In genomic region chr1:180889841-180890240, GRCm38 (mm10) we compare ENCODE assay signal across 11 mouse cellular contexts. TPM values are rescaled to one million over a fixed set of nuclear protein-coding genes. Genes with fewer than 3 reads are reported as not detected.
DNase-seq lines count a peak whose midpoint lies in the region; TF ChIP-seq lines count a peak whose summit lies in the region.
"Had no signal": no experiment of that assay in that cellular context is flagged by ENCODE, and none has a peak within 500 bp of the region (broad histone marks: within the 10 kb centered on the region; RNA-seq: fewer than 3 reads in every experiment).

No protein-coding gene starts in this region.

- H3K36me3 ChIP-seq in ES-E14 (ENCODE audit: control insufficient read depth, insufficient read depth, low read length, poor library complexity, severe bottlenecking), result no peaks in the 10 kb centered on the region
- H3K36me3 ChIP-seq in forebrain, embryonic 10.5 days (replicated peaks), result no peaks in the 10 kb centered on the region
- H3K36me3 ChIP-seq: forebrain, embryonic 15.5 days had no signal

- in situ Hi-C loops in ES-E14 (cut with MboI; ENCODE audit: low sequenced_read_pairs in 2 of 2, unreplicated experiment in 2 of 2), result no loop called here

- TF ChIP-seq POLR2A in brain, embryonic 14.5 days (IDR thresholded peaks at IDR 0.05; ENCODE audit: borderline replicate concordance, extremely low read depth, insufficient read depth, insufficient read length, poor library complexity, severe bottlenecking), result no peak

- H3K27me3 ChIP-seq in forebrain, embryonic 10.5 days (ENCODE audit: poor library complexity, severe bottlenecking), result peaks cover 76% of the 10 kb centered on the region

- peaks cover 18 to 46% of the 10 kb centered on the region in 2 experiments for H3K4me1 ChIP-seq in ES-E14 (ENCODE audit: control insufficient read depth in 2 of 2, insufficient read depth in 2 of 2, low read length in 2 of 2, poor library complexity in 1 of 2)
- peaks cover 27% of the 10 kb centered on the region for H3K4me1 ChIP-seq in forebrain, embryonic 10.5 days

- WGBS in forebrain, embryonic 10.5 days, result 45% methylated on average over 6 of the region's 6 CpGs

- H3K27ac ChIP-seq in ES-E14 (ENCODE audit: insufficient read depth, low read depth, low read length, poor library complexity, severe bottlenecking), result peak overlapping the region; percentile 98
- no peak overlapping the region for H3K27ac ChIP-seq in forebrain, embryonic 10.5 days
- H3K27ac ChIP-seq: forebrain, embryonic 15.5 days had no signal

- H3K9me3 ChIP-seq in ES-E14 (ENCODE audit: control insufficient read depth, insufficient read depth, low read depth, low read length), result no peaks in the 10 kb centered on the region
- no peaks in the 10 kb centered on the region for H3K9me3 ChIP-seq in forebrain, embryonic 10.5 days
- H3K9me3 ChIP-seq: forebrain, embryonic 15.5 days had no signal

- H3K9ac ChIP-seq in ES-E14 (ENCODE audit: insufficient read depth, low read depth, low read length, poor library complexity, severe bottlenecking), result peak overlapping the region; percentile 58
- H3K9ac ChIP-seq: forebrain, embryonic 15.5 days had no signal

- TF ChIP-seq CTCF in brain, embryonic 14.5 days (IDR thresholded peaks at IDR 0.05; ENCODE audit: borderline replicate concordance, extremely low read depth, insufficient read depth, insufficient read length), result peak; percentile 20; the same call in 1 of the 2 replicates

- DNase-seq in kidney, postnatal 4 days, result peak; percentile 32 to 53
- no peak for DNase-seq in kidney, adult 9 months
- DNase-seq in ES-E14 (ENCODE audit: low read depth, low spot score), result peak; percentile 69
- no peak for DNase-seq in brain, embryonic 14.5 days (ENCODE audit: low read depth)
- peak; percentile 38 for DNase-seq in retina, postnatal 1 day
- DNase-seq in layer of hippocampus, adult 8-10 months (ENCODE audit: low spot score in 2 of 2), result no peak
- DNase-seq in forebrain, embryonic 10.5 days (ENCODE audit: extremely low spot score, low spot score), result no peak
- no peak for DNase-seq in cerebellum, postnatal 36 days

- H3K4me3 ChIP-seq in ES-E14 (ENCODE audit: insufficient read depth in 1 of 2, low read depth in 1 of 2, low read length in 2 of 2, poor library complexity in 1 of 2, severe bottlenecking in 1 of 2), result no peak overlapping the region
- H3K4me3 ChIP-seq in forebrain, embryonic 10.5 days, result no peak overlapping the region
- H3K4me3 ChIP-seq: forebrain, embryonic 15.5 days had no signal

TF ChIP-seq in ES-E14, 5 proteins besides CTCF, POLR2A, EP300 and RAD21:
- no peak for TF ChIP-seq HCFC1 (IDR thresholded peaks at IDR 0.05; ENCODE audit: borderline replicate concordance, insufficient read depth, low read length)
- TF ChIP-seq ZC3H11A (IDR thresholded peaks at IDR 0.05; ENCODE audit: borderline replicate concordance, low read depth, low read length), result no peak
- peak; percentile 73; the same call in 1 of the 2 replicates for TF ChIP-seq MAFK (IDR thresholded peaks at IDR 0.05; ENCODE audit: insufficient read depth, low read depth, low read length)
- no peak for TF ChIP-seq ZNF384 (IDR thresholded peaks at IDR 0.05; ENCODE audit: low read depth, low read length)
- 0 out of 2 replicates have a peak, but pooled peaks have one; percentile 27 for TF ChIP-seq CHD2 (IDR thresholded peaks at IDR 0.05; ENCODE audit: low read depth, low read length)

RNA-seq across cellular contexts. Expression of gene Lefty2, which starts 3.1 kb away (rescaled TPM):
- total RNA-seq in ES-E14 (2012; rRNA removed), result 68.3 and 219 TPM in 2 replicates
- 1.4 and 2.0 TPM in 2 replicates for polyA plus RNA-seq in brain, embryonic 14.5 days (2012; rRNA removed)
- 1 to 10 TPM in 2 of 4 experiments, under 1 TPM in 2; 0.68 to 3.4 (median 1.7) TPM for total RNA-seq in layer of hippocampus, adult 8-10 months (2022)
- polyA plus RNA-seq in forebrain, embryonic 10.5 days (2016; fragmentation: Nextera tagmentation; extraction: Ambion mirVana), result not detected in 2 replicates
- polyA plus RNA-seq: intestine, embryonic 16.5 days; liver, embryonic 16.5 days had no signal

RNA-seq across cellular contexts. Expression of gene Pycr2, which starts 14.3 kb away (rescaled TPM):
- total RNA-seq in ES-E14 (2012; rRNA removed), result 122 and 151 TPM in 2 replicates
- polyA plus RNA-seq in brain, embryonic 14.5 days (2012; rRNA removed), result 45.7 and 65.9 TPM in 2 replicates
- total RNA-seq in layer of hippocampus, adult 8-10 months (2022), result 10 to 100 TPM; 36.2 to 39.7 (median 39.3) TPM
- polyA plus RNA-seq in forebrain, embryonic 10.5 days (2016; fragmentation: Nextera tagmentation; extraction: Ambion mirVana), result 149 and 153 TPM in 2 replicates

RNA-seq across cellular contexts. Expression of gene Sde2, which starts 38.9 kb away (rescaled TPM):
- total RNA-seq in ES-E14 (2012; rRNA removed), result 39.6 and 41.2 TPM in 2 replicates
- 22.0 and 25.5 TPM in 2 replicates for polyA plus RNA-seq in brain, embryonic 14.5 days (2012; rRNA removed)
- 10 to 100 TPM; 22.3 to 24.9 (median 22.6) TPM for total RNA-seq in layer of hippocampus, adult 8-10 months (2022)
- 43.3 and 45.9 TPM in 2 replicates for polyA plus RNA-seq in forebrain, embryonic 10.5 days (2016; fragmentation: Nextera tagmentation; extraction: Ambion mirVana)

RNA-seq across cellular contexts. Expression of gene Lefty1, which starts 45.0 kb away (rescaled TPM):
- 281 and 714 TPM in 2 replicates for total RNA-seq in ES-E14 (2012; rRNA removed)
- 1.1 and 1.3 TPM in 2 replicates for polyA plus RNA-seq in brain, embryonic 14.5 days (2012; rRNA removed)
- total RNA-seq in layer of hippocampus, adult 8-10 months (2022), result 1 to 10 TPM; 6.6 to 8.4 (median 7.8) TPM
- polyA plus RNA-seq in forebrain, embryonic 10.5 days (2016; fragmentation: Nextera tagmentation; extraction: Ambion mirVana), result 0.34 and 0.69 TPM in 2 replicates

RNA-seq across cellular contexts. Expression of gene Tmem63a, which starts 52.3 kb away (rescaled TPM):
- 14.7 and 30.5 TPM in 2 replicates for total RNA-seq in ES-E14 (2012; rRNA removed)
- polyA plus RNA-seq in brain, embryonic 14.5 days (2012; rRNA removed), result 3.3 and 3.6 TPM in 2 replicates
- 10 to 100 TPM; 25.6 to 39.3 (median 29.1) TPM for total RNA-seq in layer of hippocampus, adult 8-10 months (2022)
- polyA plus RNA-seq in forebrain, embryonic 10.5 days (2016; fragmentation: Nextera tagmentation; extraction: Ambion mirVana), result 2.1 and 2.2 TPM in 2 replicates

Comparison
In these comparisons a context has a peak if more than half of its experiments do, and no peak if none do; other contexts are left out.
1. DNase-seq: peak in kidney, postnatal 4 days (2 of 2), ES-E14 (single experiment) and retina, postnatal 1 day (single experiment); none in kidney, adult 9 months (single experiment), brain, embryonic 14.5 days (single experiment), layer of hippocampus, adult 8-10 months (0 of 2), forebrain, embryonic 10.5 days (single experiment) and cerebellum, postnatal 36 days (0 of 2).
2. RNA of gene Lefty2, which starts 3.1 kb away (total RNA-seq): 68.3 to 219 TPM in ES-E14; 0.68 to 3.4 TPM in layer of hippocampus, adult 8-10 months; every median in the first group is over 10 times any median in the second.